Mouse (Mus musculus) stomach, postnatal 0 days (tissue): ENCODE data around the gene Pfkm. TPM values are rescaled to one million over a fixed set of nuclear protein-coding genes. Genes with fewer than 3 reads are reported as not detected.

Experiments
- ATAC-seq: fragments of 200-750 bp; cut with Nextera tagmentation; 2 replicates; pipeline ENCODE4 v1.8.0; 2017; ENCODE audit not compliant: low FRiP score, low TSS enrichment
- DNase-seq: peaks from one replicate; pipeline ENCODE4 v3.0.0-alpha.2; 2016; ENCODE audit warnings: low spot score
- H3K27ac ChIP-seq: fragments of 300-500 bp; sonication (generic); replicated peaks from 2 replicates; pipeline ENCODE4 v1.5.1; 2014; ENCODE audit warnings: mild to moderate bottlenecking, control low read depth
- H3K27me3 ChIP-seq: fragments of 300-500 bp; sonication (generic); 2 replicates; pipeline ENCODE4 v1.6.1; 2014; ENCODE audit warnings: low read length; ENCODE audit not compliant: control insufficient read depth, insufficient read depth
- H3K36me3 ChIP-seq: fragments of 300-500 bp; sonication (generic); 2 replicates; pipeline ENCODE4 v1.6.1; 2014; ENCODE audit warnings: low read length, mixed read lengths; ENCODE audit not compliant: control insufficient read depth, insufficient read depth
- H3K4me1 ChIP-seq: fragments of 300-500 bp; sonication (generic); replicated peaks from 2 replicates; pipeline ENCODE4 v1.6.1; 2014; ENCODE audit warnings: antibody characterized with exemption; ENCODE audit not compliant: control insufficient read depth, insufficient read depth
- H3K4me2 ChIP-seq: fragments of 300-500 bp; sonication (generic); replicated peaks from 2 replicates; pipeline ENCODE4 v1.6.1; 2014; ENCODE audit warnings: low read depth, mild to moderate bottlenecking, control low read depth, moderate library complexity
- H3K4me3 ChIP-seq: fragments of 300-500 bp; sonication (generic); 2 replicates; pipeline ENCODE4 v1.5.1; 2014; ENCODE audit warnings: low read depth, low read length, control low read depth
- H3K9ac ChIP-seq: fragments of 300-500 bp; sonication (generic); 2 replicates; pipeline ENCODE4 v1.6.1; 2014; ENCODE audit warnings: mild to moderate bottlenecking, low read length, control low read depth, mixed read lengths
- H3K9me3 ChIP-seq: fragments of 300-500 bp; sonication (generic); 2 replicates; pipeline ENCODE4 v1.6.1; 2016; ENCODE audit warnings: low read length; ENCODE audit not compliant: control insufficient read depth
- CTCF ChIP-seq: IDR thresholded peaks from 2 replicates; pipeline ENCODE4 v1.5.1; 2016; ENCODE audit warnings: antibody characterized with exemption, low read depth, mild to moderate bottlenecking, moderate library complexity
- EP300 ChIP-seq: optimal IDR thresholded peaks from 2 replicates; pipeline ENCODE3; 2016; ENCODE audit warnings: antibody characterized with exemption
- WGBS: fragments of 180-500 bp; shearing (Covaris S2); extraction: QIAGEN DNeasy Blood & Tissue Kit; methylation state at CpG from one replicate; pipeline ENCODE4 v1.1.7; 2014; 5-methylcytosine and 5-hydroxymethylcytosine counted together
- polyA plus RNA-seq: library from polyadenylated mRNA; unstranded; fragments of >200 nt; fragmentation: Nextera tagmentation; extraction: Ambion mirVana; gene quantifications from 2 replicates; pipeline ENCODE4 v1.2.1, GENCODE M21; 2015

Pfkm gene
- polyA plus RNA-seq, 1 experiment from 2014 or later: 15.5 TPM

GRCm38 (mm10) chr15:98107230-98107629, 14.8 kb downstream of the Pfkm start:
- Histone ChIP-seq H3K4me2 (peak overlapping the region; percentile 86; the same call in 1 of the 2 replicates), H3K9ac (no peak overlapping the region), H3K4me1 (0 out of 2 replicates have a peak, but pooled peaks cover 3% of the 10 kb centered on the region), H3K27me3 (no peaks in the 10 kb centered on the region), H3K27ac (no peak overlapping the region), H3K9me3 (no peaks in the 10 kb centered on the region), H3K4me3 (no peak overlapping the region), H3K36me3 (no peaks in the 10 kb centered on the region)
- TF ChIP-seq CTCF (no peak), EP300 (no peak)
- DNase-seq: peak; percentile 69
- 0 out of 2 replicates have a peak, but pooled peaks have one; percentile 18 for ATAC-seq
- 65% methylated on average over 6 of the region's 6 CpGs for WGBS

DNA sequence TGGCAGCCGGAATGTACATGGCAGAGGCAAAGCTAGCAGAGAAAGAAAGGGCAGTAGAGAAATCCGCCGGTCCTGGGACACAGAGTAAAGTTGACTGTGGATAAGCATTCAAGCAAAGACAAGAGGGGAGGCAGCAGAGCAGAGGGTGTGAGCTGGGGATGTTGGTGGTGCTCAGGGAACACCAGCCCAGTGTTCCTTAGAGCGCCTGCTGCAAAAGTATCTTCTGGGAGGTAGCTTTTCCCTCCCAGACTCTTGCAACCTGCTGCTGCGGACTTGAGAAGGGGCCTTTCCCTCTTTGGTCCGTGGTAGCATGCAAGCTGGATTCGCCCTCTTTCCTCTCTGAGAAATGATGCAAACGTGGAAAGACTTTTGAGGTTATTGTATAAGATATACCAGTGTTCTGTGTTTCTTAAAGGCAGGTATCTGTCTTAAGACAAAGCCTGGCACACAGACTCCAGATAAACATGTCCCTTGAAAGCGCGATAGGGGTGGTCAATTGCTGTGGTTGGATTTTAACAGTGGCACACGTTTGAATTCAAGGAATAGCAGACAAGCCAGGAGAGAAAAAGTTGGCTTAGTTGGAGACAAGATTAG, 15.4 kb downstream of the Pfkm start:
- ATAC-seq (no peak), DNase-seq (no peak)
- Histone ChIP-seq H3K4me1 (0 out of 2 replicates have a peak, but pooled peaks cover 3% of the 10 kb centered on the region), H3K4me2 (peak overlapping the region; percentile 86), H3K9ac (peak overlapping the region; percentile 80), H3K27ac (peak overlapping the region; percentile 83), H3K27me3 (no peaks in the 10 kb centered on the region), H3K9me3 (no peaks in the 10 kb centered on the region), H3K4me3 (peak overlapping the region; percentile 68), H3K36me3 (no peaks in the 10 kb centered on the region)
- 30% methylated on average over 11 of the region's 11 CpGs for WGBS
- TF ChIP-seq CTCF: no peak
- TF ChIP-seq EP300: no peak

GRCm38 (mm10) chr15:98108297-98109152, 16.1 kb downstream of the Pfkm start:
- Histone ChIP-seq H3K9me3 (no peaks in the 10 kb centered on the region), H3K27me3 (no peaks in the 10 kb centered on the region), H3K27ac (peak overlapping the region; percentile 83), H3K4me1 (0 out of 2 replicates have a peak, but pooled peaks cover 3% of the 10 kb centered on the region), H3K9ac (peak overlapping the region; percentile 80), H3K4me3 (peak overlapping the region; percentile 68), H3K4me2 (peak overlapping the region; percentile 86), H3K36me3 (no peaks in the 10 kb centered on the region)
- peak; percentile 30; the same call in 1 of the 2 replicates for TF ChIP-seq CTCF
- no peak for TF ChIP-seq EP300
- DNase-seq: peak; percentile 86
- peak; percentile 91 for ATAC-seq
- 2% methylated on average over 35 of the region's 37 CpGs for WGBS

DNA sequence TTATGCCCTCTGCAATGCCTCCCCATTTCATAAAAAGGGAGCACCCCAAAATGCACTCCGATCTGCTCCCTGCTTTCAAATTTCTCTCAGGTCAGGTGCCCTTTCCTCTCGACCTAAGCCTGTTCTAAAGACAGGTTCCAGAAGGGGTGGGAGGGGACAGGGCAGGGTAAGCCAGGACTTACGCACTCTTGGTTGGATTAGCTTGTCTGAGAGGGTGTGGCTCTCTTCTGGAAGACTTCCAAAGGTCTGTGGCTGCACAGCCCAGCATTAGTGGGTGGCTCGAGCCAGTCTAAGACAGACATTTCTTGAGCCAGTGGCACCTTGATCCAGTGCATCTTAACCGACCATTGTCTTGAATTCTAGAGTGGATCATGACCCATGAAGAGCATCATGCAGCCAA, 19.4 kb downstream of the Pfkm start:
- no peak overlapping the region for H3K9ac ChIP-seq
- H3K4me2 ChIP-seq: no peak overlapping the region
- H3K4me3 ChIP-seq: no peak overlapping the region
- WGBS: 48% methylated on average over 5 of the region's 5 CpGs
- ATAC-seq (peak; percentile 78), DNase-seq (peak; percentile 63)
- no peak overlapping the region for H3K27ac ChIP-seq
- H3K36me3 ChIP-seq: no peaks in the 10 kb centered on the region; the same call in 1 of the 2 replicates
- 0 out of 2 replicates have a peak, but pooled peaks cover 3% of the 10 kb centered on the region for H3K4me1 ChIP-seq
- no peak for TF ChIP-seq CTCF
- no peak for TF ChIP-seq EP300
- H3K9me3 ChIP-seq: no peaks in the 10 kb centered on the region
- no peaks in the 10 kb centered on the region for H3K27me3 ChIP-seq

DNA sequence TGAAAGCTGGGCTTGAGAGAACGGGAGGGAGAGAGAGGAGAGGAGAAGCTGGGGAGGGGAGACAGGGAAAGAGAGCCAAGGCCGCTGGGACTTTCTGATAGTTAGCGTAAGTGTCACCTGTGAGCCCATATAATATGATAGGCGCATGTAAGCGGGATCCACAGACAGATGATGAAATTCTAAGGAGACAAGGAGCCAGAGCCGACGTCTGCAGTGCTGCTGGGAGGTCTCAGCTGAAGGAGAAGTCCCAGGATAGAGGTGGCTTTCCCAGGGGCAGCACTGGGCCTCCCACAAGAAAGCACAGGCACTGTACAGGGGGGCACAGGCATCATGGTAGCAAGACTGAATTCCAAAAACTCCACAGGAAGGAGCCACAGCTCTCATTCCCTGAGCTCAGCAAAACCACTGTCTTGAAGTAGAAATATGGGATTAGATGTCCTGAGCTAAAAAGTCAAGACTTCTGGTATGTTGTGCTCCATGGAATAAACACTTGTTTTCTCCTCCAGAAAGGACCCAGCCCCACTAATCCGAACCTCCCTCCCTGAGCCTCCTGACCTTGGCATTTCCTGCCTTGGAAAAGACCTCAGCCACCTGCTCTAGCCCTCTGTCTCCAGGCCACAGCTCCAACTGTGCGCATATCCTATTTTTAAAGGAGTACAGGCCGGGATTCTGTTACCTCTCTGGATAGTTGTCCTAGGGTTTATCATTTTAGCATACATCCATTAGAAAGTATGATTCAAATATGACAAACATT, 21.9 kb downstream of the Pfkm start:
- Histone ChIP-seq H3K4me3 (no peak overlapping the region), H3K9ac (no peak overlapping the region), H3K36me3 (no peaks in the 10 kb centered on the region; the same call in 1 of the 2 replicates), H3K27me3 (no peaks in the 10 kb centered on the region), H3K27ac (no peak overlapping the region), H3K9me3 (no peaks in the 10 kb centered on the region), H3K4me1 (no peaks in the 10 kb centered on the region), H3K4me2 (no peak overlapping the region)
- TF ChIP-seq EP300 (no peak), CTCF (no peak)
- no peak for DNase-seq
- 85% methylated on average over 10 of the region's 10 CpGs for WGBS
- ATAC-seq: no peak
